Mouse (Mus musculus): ENCODE measurements around the gene Dnah14. TPM values are rescaled to one million over a fixed set of nuclear protein-coding genes. Genes with fewer than 3 reads are reported as not detected.

Dnah14 gene
- polyA plus RNA-seq, 1 experiment from 2014 or later, result 0.93 TPM

DNA sequence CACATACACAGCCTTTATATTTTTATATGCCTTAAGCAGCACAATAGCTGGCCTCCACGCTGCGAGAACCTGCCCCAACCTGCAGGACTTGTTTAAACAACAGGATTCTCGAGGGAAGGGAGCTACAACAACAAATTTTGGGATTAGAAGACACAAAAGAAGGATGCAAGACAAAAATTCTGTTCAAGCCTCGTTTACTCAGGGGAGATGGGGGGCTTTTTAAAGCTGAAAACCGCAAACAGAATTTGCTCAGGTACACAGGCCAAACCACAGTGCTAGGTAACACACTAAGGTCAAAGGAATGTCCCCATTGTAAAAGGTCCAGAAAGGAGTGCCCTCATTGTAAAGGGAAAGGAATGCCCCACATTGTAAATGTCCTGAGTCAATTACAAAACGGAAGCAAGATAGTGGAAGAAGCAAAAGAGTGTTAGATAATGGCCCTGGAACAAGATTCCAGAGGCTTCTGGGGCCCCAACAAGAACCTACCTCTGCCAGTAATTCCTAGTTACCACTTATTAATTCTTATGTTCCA, 46.9 kb downstream of the Dnah14 start:
- ATAC-seq (ENCODE audit: low FRiP score, low read depth), result no peak
- no peaks in the 10 kb centered on the region for H3K4me1 ChIP-seq
- H3K9me3 ChIP-seq, result no peaks in the 10 kb centered on the region
- no peak overlapping the region for H3K9ac ChIP-seq
- H3K4me3 ChIP-seq, result no peak overlapping the region
- no peak overlapping the region for H3K27ac ChIP-seq
- H3K27me3 ChIP-seq (replicated peaks), result no peaks in the 10 kb centered on the region
- H3K4me2 ChIP-seq (replicated peaks), result no peak overlapping the region
- WGBS, result 47% methylated on average over 6 of the region's 6 CpGs
- no peaks in the 10 kb centered on the region for H3K36me3 ChIP-seq

DNA sequence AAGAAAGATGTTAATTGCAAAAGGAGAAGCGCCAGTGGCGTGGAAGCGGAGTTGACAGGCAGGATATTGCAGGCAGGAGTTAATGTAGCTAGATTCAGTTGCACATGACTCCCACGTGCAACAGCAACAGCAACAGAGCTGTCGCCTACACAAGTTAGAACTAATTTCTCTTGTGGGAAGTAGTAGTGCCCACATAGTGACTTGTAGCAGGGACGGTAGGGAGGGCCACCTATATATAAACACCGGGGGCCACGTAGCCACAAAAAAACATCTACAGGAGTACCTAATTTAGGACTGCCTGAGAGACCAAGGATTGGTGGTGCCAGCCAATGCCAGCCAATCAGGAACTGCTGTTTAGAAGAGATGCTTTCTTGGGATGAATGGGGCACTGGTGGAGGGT, 48.5 kb downstream of the Dnah14 start:
- no peak overlapping the region for H3K9ac ChIP-seq
- H3K4me2 ChIP-seq (replicated peaks), result no peak overlapping the region
- H3K36me3 ChIP-seq, result no peaks in the 10 kb centered on the region
- no peak overlapping the region for H3K27ac ChIP-seq
- no peak overlapping the region for H3K4me3 ChIP-seq
- no peaks in the 10 kb centered on the region for H3K4me1 ChIP-seq
- H3K9me3 ChIP-seq, result no peaks in the 10 kb centered on the region
- ATAC-seq (ENCODE audit: low FRiP score, low read depth), result no peak
- no peaks in the 10 kb centered on the region for H3K27me3 ChIP-seq (replicated peaks)
- WGBS, result 93% methylated on average over 8 of the region's 8 CpGs

- H3K27me3 ChIP-seq (replicated peaks), result no peaks in the 10 kb centered on the region
- H3K4me2 ChIP-seq (replicated peaks), result no peak overlapping the region
- ATAC-seq (ENCODE audit: low FRiP score, low read depth), result no peak
- H3K27ac ChIP-seq, result no peak overlapping the region
- WGBS, result 79% methylated on average over 6 of the region's 6 CpGs
- no peaks in the 10 kb centered on the region for H3K36me3 ChIP-seq
- H3K4me1 ChIP-seq, result no peaks in the 10 kb centered on the region
- no peak overlapping the region for H3K4me3 ChIP-seq
- H3K9me3 ChIP-seq, result no peaks in the 10 kb centered on the region
- no peak overlapping the region for H3K9ac ChIP-seq
These were observed 51.9 kb downstream of the Dnah14 start for GRCm38 (mm10) chr1:181628276-181628675.

DNA sequence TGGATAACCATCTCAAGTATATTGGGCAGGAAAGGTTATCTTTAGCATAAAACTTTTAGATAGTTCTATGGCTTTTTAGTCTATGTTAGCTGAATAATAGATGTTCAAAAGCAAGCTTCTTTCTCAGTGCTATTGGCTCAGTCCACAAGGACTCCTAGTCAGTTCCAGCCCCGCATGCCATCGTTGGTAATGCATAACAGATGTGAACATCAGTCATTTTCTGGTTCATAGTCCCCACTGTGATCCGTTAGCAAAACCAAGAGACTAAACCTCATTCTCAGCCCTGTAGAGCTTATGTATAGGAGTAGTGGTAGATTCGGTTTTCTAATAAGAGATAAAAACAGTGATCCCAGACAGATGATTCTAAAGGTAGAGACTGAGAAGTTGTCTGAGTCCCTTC, 55.0 kb downstream of the Dnah14 start:
- Histone ChIP-seq H3K4me2 (replicated peaks) (no peak overlapping the region), H3K9me3 (no peaks in the 10 kb centered on the region), H3K9ac (no peak overlapping the region), H3K4me3 (no peak overlapping the region), H3K27ac (no peak overlapping the region), H3K27me3 (replicated peaks) (no peaks in the 10 kb centered on the region), H3K36me3 (no peaks in the 10 kb centered on the region), H3K4me1 (no peaks in the 10 kb centered on the region)
- WGBS, result 72% methylated on average over 4 of the region's 4 CpGs
- ATAC-seq (ENCODE audit: low FRiP score, low read depth), result no peak

- ATAC-seq (ENCODE audit: low FRiP score, low read depth), result no peak
- H3K9me3 ChIP-seq, result no peaks in the 10 kb centered on the region
- H3K4me2 ChIP-seq (replicated peaks), result no peak overlapping the region
- H3K36me3 ChIP-seq, result no peaks in the 10 kb centered on the region
- 86% methylated on average over 12 of the region's 12 CpGs for WGBS
- no peaks in the 10 kb centered on the region for H3K27me3 ChIP-seq (replicated peaks)
- H3K27ac ChIP-seq, result no peak overlapping the region
- no peak overlapping the region for H3K9ac ChIP-seq
- H3K4me1 ChIP-seq, result no peaks in the 10 kb centered on the region
- H3K4me3 ChIP-seq, result no peak overlapping the region
These were observed 61.8 kb downstream of the Dnah14 start for GRCm38 (mm10) chr1:181637997-181638713.

DNA sequence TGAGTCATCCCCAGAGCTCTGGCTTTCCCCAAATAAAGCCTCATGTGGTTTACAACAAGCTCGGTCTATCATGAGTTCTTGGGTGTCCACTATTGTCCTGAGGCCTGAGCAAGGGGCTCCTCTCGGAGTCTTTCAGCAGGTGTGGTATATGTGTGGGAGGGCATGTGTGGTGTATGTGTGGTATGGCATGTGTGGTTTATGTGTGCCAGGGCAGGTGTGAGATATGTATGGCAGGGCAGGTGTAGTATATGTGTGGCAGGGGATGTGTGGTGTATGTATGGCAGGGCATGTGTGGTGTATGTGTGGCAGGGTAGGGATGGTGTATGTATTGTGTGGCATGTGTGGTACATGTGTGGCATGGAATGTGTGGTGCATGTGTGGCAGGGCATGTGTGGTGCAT, 64.0 kb downstream of the Dnah14 start:
- WGBS, result 72% methylated on average over 2 of the region's 2 CpGs
- ATAC-seq (ENCODE audit: low FRiP score, low read depth), result no peak
- no peaks in the 10 kb centered on the region for H3K36me3 ChIP-seq

DNA sequence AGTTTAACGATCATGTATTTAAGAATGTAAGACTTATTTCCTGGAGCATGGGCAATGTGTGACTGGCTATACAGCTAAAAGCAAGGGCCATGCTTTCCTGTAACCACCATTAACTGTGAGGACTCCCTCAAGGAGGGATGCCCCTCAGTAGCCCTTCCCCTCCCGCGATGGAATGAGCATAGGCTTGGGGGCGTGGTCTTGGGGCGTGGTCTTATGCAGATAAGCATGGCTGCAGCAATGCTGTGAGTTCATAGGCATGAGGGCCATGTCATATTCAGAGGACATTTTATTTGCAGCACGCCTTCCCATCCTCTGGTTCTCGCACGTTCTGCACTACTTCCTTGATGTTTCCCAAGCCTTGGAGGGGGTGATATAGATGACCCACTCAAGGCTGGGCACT, 71.1 kb downstream of the Dnah14 start:
- Histone ChIP-seq H3K4me3 (no peak overlapping the region), H3K4me1 (no peaks in the 10 kb centered on the region), H3K27me3 (replicated peaks) (no peaks in the 10 kb centered on the region), H3K9me3 (no peaks in the 10 kb centered on the region), H3K27ac (no peak overlapping the region), H3K36me3 (no peaks in the 10 kb centered on the region), H3K9ac (no peak overlapping the region), H3K4me2 (replicated peaks) (no peak overlapping the region)
- 57% methylated on average over 8 of the region's 8 CpGs for WGBS
- ATAC-seq (ENCODE audit: low FRiP score, low read depth), result no peak

More for the DNA sequence above, 64.0 kb downstream of the Dnah14 start:
- Histone ChIP-seq H3K9me3 (no peaks in the 10 kb centered on the region), H3K4me3 (no peak overlapping the region), H3K9ac (no peak overlapping the region), H3K27ac (no peak overlapping the region), H3K4me1 (no peaks in the 10 kb centered on the region), H3K27me3 (replicated peaks) (no peaks in the 10 kb centered on the region), H3K4me2 (replicated peaks) (no peak overlapping the region)

DNA sequence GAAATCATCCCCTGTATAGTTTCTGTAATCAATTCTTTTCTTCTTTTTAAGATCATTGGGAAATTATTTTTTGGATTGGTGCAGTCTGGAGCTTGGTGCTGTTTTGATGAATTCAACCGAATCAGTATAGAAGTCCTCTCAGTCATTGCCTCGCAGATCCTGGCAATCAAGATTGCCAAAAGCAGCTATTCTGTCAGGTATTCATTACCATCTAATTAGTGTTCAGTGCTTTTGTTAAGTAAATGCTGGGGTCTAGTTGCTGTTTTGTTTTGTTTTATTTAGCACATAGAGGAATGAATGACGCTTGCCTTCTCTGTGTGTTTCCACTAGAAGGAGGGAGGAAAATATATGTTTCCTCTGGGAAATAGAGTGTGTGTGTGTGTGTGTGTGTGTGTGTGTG, 77.1 kb downstream of the Dnah14 start:
- no peaks in the 10 kb centered on the region for H3K27me3 ChIP-seq (replicated peaks)
- H3K9me3 ChIP-seq, result no peaks in the 10 kb centered on the region
- H3K4me1 ChIP-seq, result peaks cover 3% of the 10 kb centered on the region; the same call in 1 of the 2 replicates
- no peaks in the 10 kb centered on the region for H3K36me3 ChIP-seq
- H3K4me2 ChIP-seq (replicated peaks), result no peak overlapping the region
- no peak overlapping the region for H3K9ac ChIP-seq
- no peak for ATAC-seq (ENCODE audit: low FRiP score, low read depth)
- no peak overlapping the region for H3K4me3 ChIP-seq
- H3K27ac ChIP-seq, result no peak overlapping the region
- 35% methylated on average over 3 of the region's 3 CpGs for WGBS

DNA sequence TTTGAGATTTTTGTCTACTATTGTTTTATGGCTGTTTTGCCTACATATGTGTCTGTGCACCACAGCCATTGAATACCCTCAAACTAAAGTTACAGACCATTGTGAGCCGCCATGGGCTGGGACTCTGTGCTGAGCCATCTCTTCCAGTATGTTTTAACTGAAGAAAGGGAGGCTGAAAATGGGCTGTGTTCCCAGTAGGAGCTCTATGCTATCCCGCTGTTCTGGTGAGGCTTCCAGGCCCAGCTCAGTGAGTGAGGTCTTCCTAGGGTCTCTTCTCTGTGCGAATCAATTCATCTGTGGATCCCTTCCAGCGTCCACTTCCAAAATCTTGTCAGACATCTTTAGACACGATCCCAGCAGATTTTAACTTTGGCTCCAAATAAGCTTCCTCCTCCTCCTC, 80.1 kb downstream of the Dnah14 start:
- H3K27ac ChIP-seq, result no peak overlapping the region
- H3K9ac ChIP-seq, result no peak overlapping the region
- peaks cover 3% of the 10 kb centered on the region; the same call in 1 of the 2 replicates for H3K4me1 ChIP-seq
- WGBS, result 92% methylated on average over 5 of the region's 5 CpGs
- H3K27me3 ChIP-seq (replicated peaks), result no peaks in the 10 kb centered on the region
- no peak overlapping the region for H3K4me2 ChIP-seq (replicated peaks)
- no peak for ATAC-seq (ENCODE audit: low FRiP score, low read depth)
- H3K9me3 ChIP-seq, result no peaks in the 10 kb centered on the region
- H3K36me3 ChIP-seq, result no peaks in the 10 kb centered on the region
- no peak overlapping the region for H3K4me3 ChIP-seq

DNA sequence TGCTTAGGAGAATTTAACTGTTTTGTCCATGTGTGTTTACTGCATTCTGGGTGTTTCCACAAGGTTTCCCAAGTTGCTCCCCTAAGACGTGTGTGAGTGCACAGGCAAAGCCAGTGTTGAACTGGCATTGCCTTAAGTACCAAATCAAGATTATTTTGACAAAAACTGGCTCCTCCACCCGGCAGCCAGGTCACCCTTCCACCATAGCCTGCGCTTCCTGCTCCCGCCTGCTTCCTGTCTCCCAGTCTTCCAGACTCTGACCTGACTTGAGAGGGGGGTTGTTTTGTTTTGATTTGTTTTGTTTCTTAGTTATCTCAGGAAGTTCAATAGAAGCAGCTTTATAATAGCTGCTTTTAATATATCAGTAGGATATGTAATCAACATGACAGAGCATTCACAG, 90.4 kb downstream of the Dnah14 start:
- no peak overlapping the region for H3K27ac ChIP-seq
- H3K36me3 ChIP-seq, result no peaks in the 10 kb centered on the region
- no peaks in the 10 kb centered on the region for H3K4me1 ChIP-seq
- H3K9me3 ChIP-seq, result no peaks in the 10 kb centered on the region
- H3K4me3 ChIP-seq, result no peak overlapping the region
- H3K4me2 ChIP-seq (replicated peaks), result no peak overlapping the region
- H3K27me3 ChIP-seq (replicated peaks), result no peaks in the 10 kb centered on the region
- WGBS, result 75% methylated on average over 4 of the region's 4 CpGs
- no peak overlapping the region for H3K9ac ChIP-seq
- ATAC-seq (ENCODE audit: low FRiP score, low read depth), result no peak

- H3K9me3 ChIP-seq, result no peaks in the 10 kb centered on the region
- H3K36me3 ChIP-seq, result no peaks in the 10 kb centered on the region
- no peaks in the 10 kb centered on the region for H3K4me1 ChIP-seq
- 65% methylated on average over 5 of the region's 5 CpGs for WGBS
- H3K9ac ChIP-seq, result no peak overlapping the region
- no peak overlapping the region for H3K4me3 ChIP-seq
- no peaks in the 10 kb centered on the region for H3K27me3 ChIP-seq (replicated peaks)
- H3K4me2 ChIP-seq (replicated peaks), result no peak overlapping the region
- ATAC-seq (ENCODE audit: low FRiP score, low read depth), result no peak
- no peak overlapping the region for H3K27ac ChIP-seq
These were observed 118.6 kb downstream of the Dnah14 start for GRCm38 (mm10) chr1:181694729-181695498.

DNA sequence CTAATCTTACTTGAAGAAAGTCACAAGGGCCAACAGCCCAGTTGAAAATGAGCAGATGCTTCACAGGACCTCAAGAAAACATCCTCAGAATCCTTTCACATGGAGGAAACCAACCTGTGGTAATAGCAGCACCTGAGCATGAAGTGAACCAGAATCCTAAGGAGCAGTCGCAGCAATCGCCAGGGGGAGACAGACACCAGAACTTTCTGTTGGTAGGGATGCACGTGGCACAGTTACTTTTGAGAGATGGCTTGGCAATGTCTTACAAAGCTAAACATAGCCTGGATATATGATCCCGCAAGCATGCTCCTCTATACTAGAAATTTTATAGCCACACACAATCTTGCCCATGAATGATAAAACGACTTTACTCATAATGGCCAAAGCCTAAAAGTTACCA, 152.3 kb downstream of the Dnah14 start:
- H3K36me3 ChIP-seq, result no peaks in the 10 kb centered on the region
- H3K27ac ChIP-seq, result no peak overlapping the region
- H3K4me2 ChIP-seq (replicated peaks), result no peak overlapping the region
- H3K4me3 ChIP-seq, result no peak overlapping the region
- no peaks in the 10 kb centered on the region for H3K4me1 ChIP-seq
- H3K27me3 ChIP-seq (replicated peaks), result no peaks in the 10 kb centered on the region
- no peak overlapping the region for H3K9ac ChIP-seq
- WGBS, result 65% methylated on average over 5 of the region's 5 CpGs
- no peaks in the 10 kb centered on the region for H3K9me3 ChIP-seq
- no peak for ATAC-seq (ENCODE audit: low FRiP score, low read depth)
